Mouse (Mus musculus): ENCODE measurements around the gene Wap. TPM values are rescaled to one million over a fixed set of nuclear protein-coding genes. Genes with fewer than 3 reads are reported as not detected.

Wap gene
- polyA plus RNA-seq, 1 experiment from 2014 or later: not detected

DNA sequence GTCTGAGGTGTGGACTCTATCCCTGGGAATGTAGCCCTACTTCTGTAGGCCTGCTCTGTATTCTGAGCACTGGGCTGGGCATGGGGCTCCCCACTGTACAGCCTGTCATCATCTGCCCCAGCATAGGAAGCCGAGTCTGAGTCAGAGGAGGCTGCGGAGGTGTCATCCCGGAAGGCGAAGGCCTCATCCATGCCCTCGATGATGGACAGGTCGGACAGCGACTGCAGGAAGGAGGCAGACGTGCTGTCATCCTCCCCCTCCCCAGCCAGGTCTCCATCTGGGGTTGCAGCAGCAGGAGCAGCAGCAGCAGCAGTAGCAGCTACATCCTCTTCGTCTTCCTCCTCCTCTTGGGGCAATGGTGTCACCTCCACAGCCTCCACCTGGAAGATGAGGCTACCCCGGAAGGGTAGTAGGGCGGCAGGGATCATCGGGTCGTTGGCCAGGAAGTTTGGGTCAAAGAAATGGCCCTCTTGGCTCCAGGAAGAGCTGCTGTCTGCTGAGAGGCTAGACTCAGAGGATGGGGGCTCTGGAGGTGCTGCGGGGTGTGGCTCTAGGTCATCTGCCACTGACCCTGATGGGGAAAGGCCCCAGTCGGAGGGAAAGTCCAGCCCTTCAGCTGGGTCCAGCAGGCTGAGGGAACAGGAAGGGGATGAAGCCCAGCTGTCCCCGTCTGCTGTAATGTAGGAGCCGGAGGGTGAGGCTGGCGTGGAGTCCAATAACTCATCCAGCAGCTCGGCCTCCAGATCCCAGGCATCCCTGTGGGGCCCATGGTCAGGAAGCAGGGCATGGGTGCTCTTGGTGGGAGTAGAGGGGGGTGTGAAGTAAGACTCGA lies 36.6 kb downstream of the Wap start:
- no peak overlapping the region for H3K9ac ChIP-seq
- no peak for ATAC-seq (ENCODE audit: insufficient read depth, low FRiP score, low read depth)
- H3K27me3 ChIP-seq (replicated peaks): peaks cover 27% of the 10 kb centered on the region
- no peak overlapping the region for H3K4me3 ChIP-seq (replicated peaks)
- H3K36me3 ChIP-seq: peaks cover 17% of the 10 kb centered on the region; the same call in 1 of the 2 replicates
- no peak overlapping the region for H3K4me2 ChIP-seq
- peaks cover 29% of the 10 kb centered on the region for H3K4me1 ChIP-seq
- WGBS: 64% methylated on average over 20 of the region's 20 CpGs
- H3K27ac ChIP-seq: no peak overlapping the region
- no peaks in the 10 kb centered on the region for H3K9me3 ChIP-seq

DNA sequence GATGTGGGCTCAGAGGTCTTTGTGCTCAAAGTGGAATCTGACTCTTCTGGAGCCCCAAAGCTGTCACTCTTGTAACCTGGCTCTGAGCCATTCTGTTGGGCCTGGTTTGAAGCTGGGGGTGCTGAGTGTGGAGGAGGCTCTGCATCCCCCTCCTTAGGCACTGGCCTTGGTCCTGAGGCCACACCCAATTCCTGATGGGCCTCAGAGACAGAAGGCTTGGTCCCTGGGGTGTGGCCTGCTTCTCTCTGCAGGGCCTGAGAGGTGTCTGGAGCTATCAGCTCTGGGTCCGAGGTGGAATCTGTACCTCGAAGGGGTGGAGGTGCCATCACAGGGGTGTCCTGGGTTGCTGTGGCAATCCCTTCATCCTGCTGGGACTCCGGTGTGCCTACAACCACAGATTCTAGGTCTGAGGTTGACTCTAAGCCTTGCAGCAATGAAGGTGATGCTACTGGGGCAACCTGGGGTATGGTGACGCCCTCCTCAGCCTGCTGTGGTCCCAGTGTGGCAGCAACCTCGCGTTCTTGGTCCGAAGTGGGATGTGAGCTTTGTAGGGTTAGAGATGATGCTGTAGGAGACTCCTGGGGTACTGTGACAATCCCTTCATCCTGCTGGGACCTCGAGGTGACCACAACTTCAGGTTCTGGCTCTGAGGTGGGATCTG lies 38.0 kb downstream of the Wap start:
- no peak overlapping the region for H3K27ac ChIP-seq
- no peak overlapping the region for H3K9ac ChIP-seq
- H3K4me3 ChIP-seq (replicated peaks): no peak overlapping the region
- peaks cover 26% of the 10 kb centered on the region for H3K4me1 ChIP-seq
- H3K4me2 ChIP-seq: no peak overlapping the region
- H3K27me3 ChIP-seq (replicated peaks): peaks cover 13% of the 10 kb centered on the region
- WGBS: 83% methylated on average over 8 of the region's 8 CpGs
- ATAC-seq (ENCODE audit: insufficient read depth, low FRiP score, low read depth): no peak
- no peaks in the 10 kb centered on the region for H3K9me3 ChIP-seq
- H3K36me3 ChIP-seq: peaks cover 32% of the 10 kb centered on the region

DNA sequence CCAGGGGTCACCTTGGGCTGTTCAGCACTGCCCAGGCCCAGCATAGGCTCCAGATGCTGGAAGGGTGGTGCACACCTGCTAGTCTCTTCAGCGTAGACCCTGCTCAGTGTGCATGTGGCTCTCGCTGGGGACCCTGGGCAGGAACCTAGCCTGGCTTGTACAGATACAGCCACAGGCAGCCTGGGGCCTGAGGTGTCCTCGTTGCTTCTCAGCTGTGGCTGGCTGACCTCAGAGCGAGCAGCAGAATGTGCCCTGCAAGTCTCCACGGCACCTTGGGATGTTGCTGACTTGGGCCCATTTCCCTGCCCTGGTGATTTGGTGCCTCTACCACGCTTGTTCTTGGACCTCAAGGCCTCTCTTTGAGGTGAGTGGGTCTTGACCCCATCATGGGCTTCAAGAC lies 38.6 kb downstream of the Wap start:
- no peak overlapping the region for H3K27ac ChIP-seq
- 85% methylated on average over 6 of the region's 6 CpGs for WGBS
- H3K4me1 ChIP-seq: peaks cover 20% of the 10 kb centered on the region
- no peaks in the 10 kb centered on the region for H3K9me3 ChIP-seq
- H3K4me2 ChIP-seq: no peak overlapping the region
- no peak for ATAC-seq (ENCODE audit: insufficient read depth, low FRiP score, low read depth)
- peaks cover 7% of the 10 kb centered on the region; the same call in 1 of the 2 replicates for H3K27me3 ChIP-seq (replicated peaks)
- H3K4me3 ChIP-seq (replicated peaks): no peak overlapping the region
- no peak overlapping the region for H3K9ac ChIP-seq
- peaks cover 35% of the 10 kb centered on the region for H3K36me3 ChIP-seq

DNA sequence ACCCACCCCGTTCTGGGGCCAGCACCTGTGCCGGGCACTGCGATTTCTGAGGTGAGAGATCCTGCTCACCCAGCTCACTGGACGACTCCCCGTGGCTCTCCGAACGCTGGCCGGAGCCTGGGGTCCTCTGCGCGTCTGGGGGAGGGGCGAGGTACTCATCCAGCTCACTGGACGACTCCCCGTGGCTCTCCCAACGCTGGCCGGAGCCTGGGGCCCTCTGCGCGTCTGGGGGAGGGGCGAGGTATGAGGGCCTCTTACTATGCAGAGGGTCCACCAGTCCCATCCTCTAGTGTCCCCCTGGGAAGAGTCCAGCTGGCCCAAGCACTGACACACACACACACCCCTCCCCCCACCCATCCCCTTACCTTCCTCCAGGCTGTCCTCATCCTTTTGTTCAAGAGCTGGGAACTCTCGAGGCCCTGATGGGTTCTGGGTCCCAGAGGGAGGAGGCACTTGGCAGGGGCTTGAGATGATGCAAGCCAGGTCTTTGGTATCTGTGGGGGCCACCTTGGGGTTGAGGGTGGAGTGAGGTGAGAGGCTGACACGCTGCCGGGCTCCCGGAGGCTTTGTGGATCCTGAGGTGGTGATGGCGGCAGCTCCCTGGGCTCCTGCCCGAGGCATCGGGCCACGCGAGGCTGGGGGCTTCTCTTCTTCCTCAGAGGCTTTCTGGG lies 39.3 kb downstream of the Wap start:
- no peak overlapping the region for H3K27ac ChIP-seq
- H3K4me2 ChIP-seq: no peak overlapping the region
- ATAC-seq (ENCODE audit: insufficient read depth, low FRiP score, low read depth): 0 out of 2 replicates have a peak, but pooled peaks have one; percentile 3
- no peak overlapping the region for H3K4me3 ChIP-seq (replicated peaks)
- peaks cover 13% of the 10 kb centered on the region for H3K4me1 ChIP-seq
- 0 out of 2 replicates have a peak, but pooled peaks cover 3% of the 10 kb centered on the region for H3K27me3 ChIP-seq (replicated peaks)
- 34% methylated on average over 27 of the region's 27 CpGs for WGBS
- peaks cover 37% of the 10 kb centered on the region for H3K36me3 ChIP-seq
- H3K9me3 ChIP-seq: no peaks in the 10 kb centered on the region
- H3K9ac ChIP-seq: no peak overlapping the region

GRCm38 (mm10) chr11:6598191-6598889 lies 40.1 kb downstream of the Wap start:
- Histone ChIP-seq H3K36me3 (peaks cover 40% of the 10 kb centered on the region), H3K9me3 (no peaks in the 10 kb centered on the region)
- 56% methylated on average over 19 of the region's 19 CpGs for WGBS

GRCm38 (mm10) chr11:6597523-6597922 lies 40.9 kb downstream of the Wap start:
- Histone ChIP-seq H3K4me1 (peaks cover 7% of the 10 kb centered on the region; the same call in 1 of the 2 replicates), H3K27ac (no peak overlapping the region), H3K27me3 (replicated peaks) (0 out of 2 replicates have a peak, but pooled peaks cover 2% of the 10 kb centered on the region), H3K36me3 (peaks cover 46% of the 10 kb centered on the region), H3K4me3 (replicated peaks) (no peak overlapping the region), H3K4me2 (no peak overlapping the region), H3K9ac (no peak overlapping the region), H3K9me3 (no peaks in the 10 kb centered on the region)
- no peak for ATAC-seq (ENCODE audit: insufficient read depth, low FRiP score, low read depth)
- WGBS: 79% methylated on average over 7 of the region's 7 CpGs

More at GRCm38 (mm10) chr11:6598191-6598889, 40.1 kb downstream of the Wap start:
- Histone ChIP-seq H3K27me3 (replicated peaks) (0 out of 2 replicates have a peak, but pooled peaks cover 3% of the 10 kb centered on the region), H3K4me2 (no peak overlapping the region), H3K4me3 (replicated peaks) (no peak overlapping the region), H3K27ac (no peak overlapping the region), H3K9ac (no peak overlapping the region), H3K4me1 (peaks cover 8% of the 10 kb centered on the region; the same call in 1 of the 2 replicates)
- ATAC-seq (ENCODE audit: insufficient read depth, low FRiP score, low read depth): no peak

GRCm38 (mm10) chr11:6596616-6597015 lies 41.8 kb downstream of the Wap start:
- no peak overlapping the region for H3K27ac ChIP-seq
- H3K4me1 ChIP-seq: no peaks in the 10 kb centered on the region
- no peaks in the 10 kb centered on the region for H3K9me3 ChIP-seq
- H3K4me3 ChIP-seq (replicated peaks): no peak overlapping the region
- H3K4me2 ChIP-seq: no peak overlapping the region
- peaks cover 47% of the 10 kb centered on the region for H3K36me3 ChIP-seq
- ATAC-seq (ENCODE audit: insufficient read depth, low FRiP score, low read depth): no peak
- no peaks in the 10 kb centered on the region for H3K27me3 ChIP-seq (replicated peaks)
- H3K9ac ChIP-seq: no peak overlapping the region
- WGBS: 78% methylated on average over 3 of the region's 3 CpGs

GRCm38 (mm10) chr11:6596205-6596604 lies 42.2 kb downstream of the Wap start:
- H3K4me1 ChIP-seq: no peaks in the 10 kb centered on the region
- WGBS: 98% methylated on average over 6 of the region's 6 CpGs
- H3K36me3 ChIP-seq: peaks cover 51% of the 10 kb centered on the region

DNA sequence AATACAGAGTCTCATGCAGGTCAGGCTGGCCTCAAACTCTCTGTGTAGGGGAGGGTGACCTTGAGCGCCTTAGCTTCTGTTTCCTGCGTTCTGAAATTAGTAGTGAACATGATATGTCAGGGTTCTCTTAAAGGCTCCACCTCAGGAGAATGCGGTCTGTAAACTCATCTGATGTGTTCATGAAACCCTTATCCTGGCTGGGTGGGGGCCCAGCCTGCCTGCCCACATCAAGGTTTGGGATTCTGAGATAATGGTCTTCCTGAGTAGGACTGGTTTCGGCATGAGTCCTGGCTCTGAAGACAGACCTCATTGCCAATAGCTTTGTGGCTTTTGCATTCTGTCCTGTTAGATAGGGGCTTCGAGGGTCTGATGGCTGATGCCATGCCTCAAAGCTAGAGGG lies 43.1 kb downstream of the Wap start:
- no peaks in the 10 kb centered on the region for H3K9me3 ChIP-seq
- ATAC-seq (ENCODE audit: insufficient read depth, low FRiP score, low read depth): peak; percentile 11; the same call in 1 of the 2 replicates
- no peak overlapping the region for H3K4me2 ChIP-seq
- H3K4me3 ChIP-seq (replicated peaks): no peak overlapping the region
- H3K4me1 ChIP-seq: no peaks in the 10 kb centered on the region
- WGBS: 90% methylated on average over 5 of the region's 5 CpGs
- H3K27ac ChIP-seq: no peak overlapping the region
- no peaks in the 10 kb centered on the region for H3K27me3 ChIP-seq (replicated peaks)
- H3K36me3 ChIP-seq: peaks cover 58% of the 10 kb centered on the region
- no peak overlapping the region for H3K9ac ChIP-seq

More at GRCm38 (mm10) chr11:6596205-6596604, 42.2 kb downstream of the Wap start:
- Histone ChIP-seq H3K4me2 (no peak overlapping the region), H3K27me3 (replicated peaks) (no peaks in the 10 kb centered on the region), H3K9ac (no peak overlapping the region), H3K27ac (no peak overlapping the region), H3K4me3 (replicated peaks) (no peak overlapping the region), H3K9me3 (no peaks in the 10 kb centered on the region)
- ATAC-seq (ENCODE audit: insufficient read depth, low FRiP score, low read depth): no peak

DNA sequence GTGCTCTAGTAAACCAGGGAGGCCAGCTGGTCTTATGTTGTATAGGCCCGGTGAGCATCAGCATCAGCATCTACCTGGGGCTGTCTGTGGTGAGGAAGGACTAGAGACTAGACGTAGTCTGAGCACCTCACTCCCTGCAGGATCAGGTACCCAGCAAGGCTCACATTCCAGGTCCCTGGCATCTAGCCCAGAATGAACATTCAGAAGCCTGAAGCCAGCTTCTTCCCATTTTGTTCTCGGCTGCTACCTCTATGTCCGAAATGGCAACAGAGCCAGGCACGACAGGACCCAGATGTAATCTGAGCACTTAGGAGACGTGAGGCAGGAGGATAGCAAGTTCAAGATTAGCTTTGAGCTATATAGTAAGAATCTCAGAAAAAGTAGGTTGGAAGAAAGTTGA lies 43.6 kb downstream of the Wap start:
- Histone ChIP-seq H3K4me1 (no peaks in the 10 kb centered on the region), H3K4me3 (replicated peaks) (no peak overlapping the region), H3K27me3 (replicated peaks) (no peaks in the 10 kb centered on the region), H3K36me3 (peaks cover 62% of the 10 kb centered on the region), H3K9ac (no peak overlapping the region), H3K27ac (no peak overlapping the region), H3K9me3 (no peaks in the 10 kb centered on the region), H3K4me2 (no peak overlapping the region)
- 71% methylated on average over 6 of the region's 6 CpGs for WGBS
- no peak for ATAC-seq (ENCODE audit: insufficient read depth, low FRiP score, low read depth)

GRCm38 (mm10) chr11:6593406-6593805 lies 45.0 kb downstream of the Wap start:
- Histone ChIP-seq H3K4me2 (no peak overlapping the region), H3K9ac (no peak overlapping the region), H3K9me3 (no peaks in the 10 kb centered on the region), H3K4me1 (no peaks in the 10 kb centered on the region), H3K27ac (no peak overlapping the region), H3K36me3 (peaks cover 68% of the 10 kb centered on the region), H3K4me3 (replicated peaks) (no peak overlapping the region), H3K27me3 (replicated peaks) (no peaks in the 10 kb centered on the region)
- no peak for ATAC-seq (ENCODE audit: insufficient read depth, low FRiP score, low read depth)
- 71% methylated on average over 11 of the region's 11 CpGs for WGBS

Data from stomach, embryonic 15.5 days (tissue).